Mouse (Mus musculus) kidney, postnatal 0 days (tissue): ENCODE data around the gene L1cam. TPM values are rescaled to one million over a fixed set of nuclear protein-coding genes. Genes with fewer than 3 reads are reported as not detected.
A peak's percentile ranks its signal among the peaks of the same experiment; 100 is the strongest.

Source experiments
- ATAC-seq: fragments of 200-750 bp; cut with Nextera tagmentation; replicated peaks from 2 replicates; pipeline ENCODE4 v1.8.0; 2017; ENCODE audit warnings: low read depth, moderate number of reproducible peaks, moderate TSS enrichment, moderate library complexity; ENCODE audit not compliant: low FRiP score
- DNase-seq: peaks from one replicate; pipeline ENCODE4 v3.0.0-alpha.2; 2016; ENCODE audit warnings: low spot score
- H3K27ac ChIP-seq: fragments of 300-500 bp; sonication (generic); 2 replicates; pipeline ENCODE4 v1.5.1; 2014; ENCODE audit warnings: mild to moderate bottlenecking
- H3K27me3 ChIP-seq: fragments of 300-500 bp; sonication (generic); 2 replicates; pipeline ENCODE4 v1.6.1; 2014; ENCODE audit warnings: low read length, mixed read lengths; ENCODE audit not compliant: insufficient read depth
- H3K36me3 ChIP-seq: fragments of 300-500 bp; sonication (generic); 2 replicates; pipeline ENCODE4 v1.6.1; 2014; ENCODE audit warnings: low read length, mixed read lengths; ENCODE audit not compliant: insufficient read depth
- H3K4me1 ChIP-seq: fragments of 300-500 bp; sonication (generic); replicated peaks from 2 replicates; pipeline ENCODE4 v1.6.1; 2014; ENCODE audit warnings: antibody characterized with exemption, low read length, mixed read lengths; ENCODE audit not compliant: insufficient read depth
- H3K4me2 ChIP-seq: fragments of 300-500 bp; sonication (generic); 2 replicates; pipeline ENCODE4 v1.6.1; 2014; ENCODE audit warnings: mild to moderate bottlenecking, low read length, moderate library complexity, mixed read lengths
- H3K4me3 ChIP-seq: fragments of 300-500 bp; sonication (generic); replicated peaks from 2 replicates; pipeline ENCODE4 v1.5.1; 2014; ENCODE audit warnings: low read depth, low read length
- H3K9ac ChIP-seq: fragments of 300-500 bp; sonication (generic); 2 replicates; pipeline ENCODE4 v1.6.1; 2014; ENCODE audit warnings: low read depth, low read length
- H3K9me3 ChIP-seq: fragments of 300-500 bp; sonication (generic); replicated peaks from 2 replicates; pipeline ENCODE4 v1.6.1; 2016; ENCODE audit warnings: low read length, inconsistent platforms, mixed read lengths
- CTCF ChIP-seq: IDR thresholded peaks from 2 replicates; pipeline ENCODE4 v1.5.1; 2016; ENCODE audit warnings: antibody characterized with exemption, low read depth, mild to moderate bottlenecking, moderate library complexity
- WGBS: fragments of 180-500 bp; shearing (Covaris S2); extraction: QIAGEN DNeasy Blood & Tissue Kit; methylation state at CpG from one replicate; pipeline ENCODE4 v1.1.7; 2014; 5-methylcytosine and 5-hydroxymethylcytosine counted together
- polyA plus RNA-seq: library from polyadenylated mRNA; unstranded; fragments of >200 nt; fragmentation: Nextera tagmentation; extraction: Ambion mirVana; gene quantifications from 2 replicates; pipeline ENCODE4 v1.2.1, GENCODE M21; 2015

The L1cam gene
- polyA plus RNA-seq, 1 experiment from 2014 or later, result 7.2 TPM

DNA sequence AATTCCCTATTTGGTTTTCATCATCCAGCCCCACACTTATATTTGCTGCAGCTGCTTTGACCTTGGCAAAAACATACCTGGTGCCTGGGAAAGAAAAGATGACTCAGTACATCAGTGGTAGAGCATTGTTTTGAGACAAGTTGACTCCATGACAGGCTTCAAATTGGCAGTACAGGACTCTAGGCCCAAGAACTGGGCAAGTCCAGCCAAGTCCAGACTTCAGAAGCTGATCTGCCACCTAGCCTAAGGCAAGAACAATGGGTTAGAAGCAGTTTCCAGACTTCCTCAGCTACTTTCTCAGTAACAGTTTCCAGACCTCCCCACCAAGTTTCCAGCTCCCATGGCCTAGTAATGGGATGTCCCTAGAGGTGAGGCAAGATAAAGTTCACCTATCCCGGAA lies 60.2 kb downstream of the L1cam start:
- H3K27me3 ChIP-seq, result no peaks in the 10 kb centered on the region
- H3K9ac ChIP-seq, result no peak overlapping the region
- DNase-seq (no peak), ATAC-seq (no peak)
- H3K27ac ChIP-seq, result no peak overlapping the region
- no peak overlapping the region for H3K4me2 ChIP-seq
- no peaks in the 10 kb centered on the region for H3K36me3 ChIP-seq
- WGBS, result 96% methylated on average over 1 of the region's 1 CpGs
- H3K4me1 ChIP-seq, result no peaks in the 10 kb centered on the region
- TF ChIP-seq CTCF, result no peak
- no peaks in the 10 kb centered on the region for H3K9me3 ChIP-seq
- no peak overlapping the region for H3K4me3 ChIP-seq

DNA sequence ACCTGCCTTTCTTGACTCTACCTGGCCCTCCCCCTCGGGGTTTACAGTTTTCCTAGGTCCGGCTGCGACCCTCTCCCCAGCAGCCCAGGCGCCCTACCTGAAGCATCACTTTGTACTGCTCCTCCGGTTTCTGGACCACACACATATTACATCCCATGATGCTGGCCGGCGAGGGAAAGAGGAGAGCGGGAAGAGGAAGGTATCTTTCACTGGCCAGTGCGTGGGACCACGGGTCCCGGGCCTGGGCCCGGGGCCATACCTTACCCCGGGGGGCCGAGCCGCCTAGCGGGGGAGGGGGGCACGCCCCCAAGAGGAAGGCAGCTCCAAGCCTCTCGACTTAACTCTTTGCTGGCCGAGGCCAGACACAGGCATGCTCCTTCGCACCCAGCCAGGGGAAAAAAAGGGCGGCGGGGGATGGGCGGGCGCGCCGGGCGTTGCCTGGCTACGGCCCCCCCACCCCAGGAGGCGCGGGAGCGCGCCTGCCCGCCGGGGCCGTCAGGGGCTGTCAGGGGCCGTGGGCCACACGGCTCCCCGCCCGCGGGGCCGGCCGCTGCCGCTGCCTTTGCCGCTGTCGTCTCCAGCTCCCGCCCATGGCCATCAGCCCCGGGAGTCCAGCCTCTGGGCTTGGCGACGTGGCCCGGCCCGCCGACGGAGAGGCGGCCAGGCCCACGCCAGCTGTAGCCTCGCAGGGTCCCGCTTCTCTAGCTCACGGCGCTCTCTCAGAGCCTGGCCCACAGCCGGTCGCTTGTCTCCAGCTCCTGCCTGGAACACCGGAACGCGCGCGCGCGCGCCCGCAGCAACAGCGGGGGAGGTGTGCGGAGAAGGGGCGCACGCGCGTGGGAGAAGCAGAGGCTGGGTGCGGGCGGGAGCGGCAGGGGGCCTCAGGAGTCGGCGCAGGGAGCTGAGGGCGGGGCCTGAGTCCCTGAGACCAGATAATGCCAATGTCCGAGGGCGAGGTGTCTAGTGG lies 71.4 kb downstream of the L1cam start, which contains the start of gene Pdzd4:
TSS of gene Pdzd4 (minus strand) at position 785 of the 967 bp plus-strand sequence.
- Histone ChIP-seq H3K36me3 (no peaks in the 10 kb centered on the region), H3K4me3 (peak within 1 kb of the TSS; percentile 54), H3K9ac (peak within 1 kb of the TSS; percentile 59), H3K27me3 (no peaks in the 10 kb centered on the region), H3K4me1 (no peaks in the 10 kb centered on the region), H3K9me3 (no peaks in the 10 kb centered on the region), H3K4me2 (peak within 1 kb of the TSS; percentile 76), H3K27ac (no peak within 1 kb of the TSS)
- 22% methylated on average over 59 of the region's 84 CpGs for WGBS
- DNase-seq (peak; percentile 68), ATAC-seq (peak; percentile 73)
- no peak for TF ChIP-seq CTCF

DNA sequence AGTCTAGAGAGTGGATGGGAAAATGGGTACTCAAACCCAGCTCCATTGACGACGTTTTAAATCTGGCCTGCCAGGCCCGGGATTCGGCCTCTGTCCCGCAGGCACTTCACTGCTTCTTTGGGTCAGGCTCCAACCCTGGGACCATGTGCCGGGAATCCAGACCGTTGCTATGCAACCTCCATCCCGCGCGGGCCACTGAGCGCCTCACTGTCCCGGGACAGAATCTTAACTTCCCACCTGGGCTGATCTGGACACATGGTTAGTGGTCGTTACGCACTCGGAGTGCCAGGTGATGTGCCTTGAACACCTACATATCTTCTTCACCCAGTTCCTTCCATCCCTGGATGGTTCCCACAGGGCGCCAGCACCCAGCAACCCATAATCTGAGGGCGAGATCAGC lies 72.2 kb downstream of the L1cam start:
- Histone ChIP-seq H3K4me2 (peak overlapping the region; percentile 76), H3K27ac (no peak overlapping the region), H3K9ac (no peak overlapping the region), H3K4me1 (no peaks in the 10 kb centered on the region), H3K36me3 (no peaks in the 10 kb centered on the region), H3K27me3 (no peaks in the 10 kb centered on the region), H3K4me3 (peak overlapping the region; percentile 54), H3K9me3 (no peaks in the 10 kb centered on the region)
- WGBS, result 23% methylated on average over 17 of the region's 17 CpGs
- ATAC-seq (no peak), DNase-seq (peak; percentile 9)
- TF ChIP-seq CTCF, result no peak

DNA sequence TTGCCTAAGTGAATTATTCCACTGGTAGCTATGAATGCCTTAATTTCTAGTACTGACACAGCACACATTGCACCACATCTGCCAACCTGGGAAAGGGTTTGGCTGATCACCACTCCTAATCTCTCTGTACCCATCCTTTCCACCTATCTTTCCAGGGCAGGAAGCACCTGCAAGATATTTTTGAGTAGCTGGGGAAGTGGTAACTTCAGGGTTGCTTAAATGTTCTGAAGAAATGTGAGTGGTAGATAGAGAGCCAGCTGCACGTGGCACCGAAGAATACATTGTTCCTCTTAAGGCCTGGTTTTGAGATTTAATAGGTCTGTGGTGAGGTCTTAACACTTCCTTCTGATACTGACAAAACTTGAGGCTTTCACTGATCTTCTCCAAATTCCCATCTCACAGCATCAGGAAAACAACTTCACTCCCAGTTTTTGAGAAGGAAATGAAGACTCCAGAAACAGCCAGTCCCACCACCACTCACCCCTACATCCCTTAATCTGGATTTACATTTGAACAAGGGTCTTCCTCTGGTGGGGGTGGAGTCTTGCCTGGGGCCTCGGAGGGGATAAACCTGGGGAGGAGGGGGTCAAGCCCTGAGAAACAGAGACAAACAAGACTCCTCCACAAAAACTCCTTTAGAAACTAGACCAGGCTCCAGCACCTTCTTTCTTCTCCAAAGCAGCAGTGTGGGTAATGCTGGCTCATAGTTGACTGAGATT lies 79.2 kb downstream of the L1cam start:
- no peak for ATAC-seq
- H3K9me3 ChIP-seq, result no peaks in the 10 kb centered on the region
- H3K4me1 ChIP-seq, result no peaks in the 10 kb centered on the region
- H3K36me3 ChIP-seq, result no peaks in the 10 kb centered on the region
- no peak overlapping the region for H3K4me2 ChIP-seq
- 55% methylated on average over 3 of the region's 3 CpGs for WGBS
- TF ChIP-seq CTCF, result no peak
- H3K27ac ChIP-seq, result no peak overlapping the region
- no peak overlapping the region for H3K9ac ChIP-seq
- H3K27me3 ChIP-seq, result no peaks in the 10 kb centered on the region
- no peak overlapping the region for H3K4me3 ChIP-seq
- no peak for DNase-seq

DNA sequence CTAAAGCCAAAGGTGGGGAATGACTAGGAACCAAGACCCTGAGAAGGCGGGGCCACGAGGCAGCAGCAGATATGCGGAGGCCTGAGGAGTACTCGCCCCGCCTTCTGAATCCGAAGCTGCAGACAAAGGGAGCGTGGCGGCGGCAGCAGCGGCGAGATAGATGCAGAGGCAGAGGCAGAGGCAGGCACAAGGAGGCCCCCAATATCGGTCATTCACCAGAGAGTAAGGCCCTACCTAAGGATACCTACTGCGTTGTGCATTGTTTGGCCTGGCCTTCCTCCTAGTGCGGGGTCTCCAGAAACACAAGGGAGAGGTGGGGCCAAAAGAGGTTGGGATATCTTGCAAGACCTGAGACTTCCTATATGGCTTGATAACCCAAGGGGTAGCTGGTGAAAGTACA lies 80.8 kb downstream of the L1cam start:
- H3K9ac ChIP-seq, result peak overlapping the region; percentile 35; the same call in 1 of the 2 replicates
- DNase-seq (peak; percentile 28), ATAC-seq (0 out of 2 replicates have a peak, but pooled peaks have one; percentile 33)
- H3K4me2 ChIP-seq, result peak overlapping the region; percentile 48
- TF ChIP-seq CTCF, result no peak
- no peaks in the 10 kb centered on the region for H3K36me3 ChIP-seq
- no peak overlapping the region for H3K27ac ChIP-seq
- H3K27me3 ChIP-seq, result no peaks in the 10 kb centered on the region
- 25% methylated on average over 14 of the region's 14 CpGs for WGBS
- H3K4me1 ChIP-seq, result no peaks in the 10 kb centered on the region
- H3K4me3 ChIP-seq, result peak overlapping the region; percentile 22; the same call in 1 of the 2 replicates
- no peaks in the 10 kb centered on the region for H3K9me3 ChIP-seq

DNA sequence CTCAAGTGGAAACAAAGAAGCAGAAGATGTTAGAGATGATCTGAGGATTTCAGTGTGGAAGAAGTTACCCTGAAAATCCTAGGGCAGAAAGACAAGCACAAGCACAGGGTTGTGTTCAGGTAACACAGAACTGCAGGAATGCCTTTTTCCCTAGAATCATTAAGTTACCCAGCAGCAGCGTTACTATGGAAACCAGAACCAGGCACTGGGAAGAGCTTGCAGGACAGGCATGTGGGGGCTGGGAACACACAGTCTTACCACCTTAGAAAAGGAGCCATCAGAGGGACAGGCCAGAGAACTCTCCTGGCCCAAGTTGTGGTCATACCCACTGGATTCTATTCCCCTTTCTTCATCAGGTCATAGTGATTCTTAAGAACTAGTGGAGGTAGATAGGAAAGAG lies 90.1 kb downstream of the L1cam start:
- TF ChIP-seq CTCF, result no peak
- no peak for ATAC-seq
- Histone ChIP-seq H3K4me1 (no peaks in the 10 kb centered on the region), H3K9me3 (no peaks in the 10 kb centered on the region), H3K36me3 (no peaks in the 10 kb centered on the region), H3K4me2 (no peak overlapping the region), H3K4me3 (no peak overlapping the region), H3K27ac (no peak overlapping the region), H3K27me3 (no peaks in the 10 kb centered on the region), H3K9ac (no peak overlapping the region)
- DNase-seq, result no peak
- WGBS, result 62% methylated on average over 1 of the region's 1 CpGs

Other genes starting within 250 kb of the L1cam start
- gene Pnck, start 236.0 kb downstream of the L1cam start, polyA plus RNA-seq, result 15.7 and 18.7 TPM in 2 replicates
- 12.0 and 12.2 TPM in 2 replicates for gene Slc6a8, start 223.0 kb downstream of the L1cam start, polyA plus RNA-seq
- 285 and 288 TPM in 2 replicates for gene Bcap31, start 179.9 kb downstream of the L1cam start, polyA plus RNA-seq
- 12.3 and 14.1 TPM in 2 replicates for gene Abcd1, start 179.5 kb downstream of the L1cam start, polyA plus RNA-seq
- gene Plxnb3, start 139.0 kb downstream of the L1cam start, polyA plus RNA-seq, result 0.14 and 0.15 TPM in 2 replicates
- 2.4 TPM in 2 replicates for gene Srpk3, start 121.7 kb downstream of the L1cam start, polyA plus RNA-seq
- gene Idh3g, start 109.2 kb downstream of the L1cam start, polyA plus RNA-seq, result 256 and 265 TPM in 2 replicates
- gene Ssr4, start 109.1 kb downstream of the L1cam start, polyA plus RNA-seq, result 260 and 283 TPM in 2 replicates
- gene Pdzd4, start 71.1 kb downstream of the L1cam start, polyA plus RNA-seq, result 0.37 and 0.48 TPM in 2 replicates
- 23.3 and 23.8 TPM in 2 replicates for gene Avpr2, start 4.0 kb downstream of the L1cam start, polyA plus RNA-seq
- 2.8 and 3.1 TPM in 2 replicates for gene Arhgap4, start 25.8 kb upstream of the L1cam start, polyA plus RNA-seq
- gene Naa10, start 25.8 kb upstream of the L1cam start, polyA plus RNA-seq, result 119 TPM in 2 replicates
- 83.0 and 85.6 TPM in 2 replicates for gene Renbp, start 34.7 kb upstream of the L1cam start, polyA plus RNA-seq
- 32.1 and 36.1 TPM in 2 replicates for gene Hcfc1, start 70.3 kb upstream of the L1cam start, polyA plus RNA-seq
- gene Irak1, start 127.8 kb upstream of the L1cam start, polyA plus RNA-seq, result 46.4 and 49.2 TPM in 2 replicates
- not detected in 2 replicates for gene Opn1mw, start 231.4 kb upstream of the L1cam start, polyA plus RNA-seq
- gene Mecp2, start 239.3 kb upstream of the L1cam start, polyA plus RNA-seq, result 9.3 and 9.4 TPM in 2 replicates